Mouse (Mus musculus): ENCODE results near the gene Olfr1247.
"Not testable (repeated sequence)": the region's sequence is repeated elsewhere in the genome, so short reads cannot be mapped to it uniquely, and the experiment has no call there.

The Olfr1247 gene

GRCm38 (mm10) chr2:89614030-89614429, at the start of gene Olfr1247:
TSS of gene Olfr1247 (minus strand) at chr2:89614130.
- no peak for DNase-seq (ENCODE audit: low spot score in 2 of 2)

GRCm38 (mm10) chr2:89661367-89661766, 47.4 kb upstream of the Olfr1247 start, which contains the start of gene Olfr1250:
TSS of gene Olfr1250 (minus strand) at chr2:89661467.
- no peak for DNase-seq (ENCODE audit: low spot score in 2 of 2)

GRCm38 (mm10) chr2:89634883-89635282, 21.0 kb upstream of the Olfr1247 start, which contains the start of gene Olfr1249:
TSS of gene Olfr1249 (minus strand) at chr2:89634983.
- no peak for DNase-seq (ENCODE audit: low spot score in 2 of 2)

GRCm38 (mm10) chr2:89618145-89618544, 4.2 kb upstream of the Olfr1247 start, which contains the start of gene Olfr1248:
TSS of gene Olfr1248 (minus strand) at chr2:89618245.
- not testable (repeated sequence) for DNase-seq (ENCODE audit: low spot score in 2 of 2)

GRCm38 (mm10) chr2:89593057-89593456, 20.9 kb downstream of the Olfr1247 start, which contains the start of gene Olfr1246:
TSS of gene Olfr1246 (minus strand) at chr2:89593157.
- no peak for DNase-seq (ENCODE audit: low spot score in 2 of 2)

- no peak for DNase-seq (ENCODE audit: low spot score in 2 of 2)
Measured at GRCm38 (mm10) chr2:89578347-89578746, 35.6 kb downstream of the Olfr1247 start, which contains the start of gene Olfr1245. TSS of gene Olfr1245 (minus strand) at chr2:89578447.

GRCm38 (mm10) chr2:89562706-89563105, 51.2 kb downstream of the Olfr1247 start:
- DNase-seq (ENCODE audit: low spot score in 2 of 2): not testable (repeated sequence)
